Mouse (Mus musculus): ENCODE results near the gene Tecr.

- TF ChIP-seq POLR2A (IDR thresholded peaks at IDR 0.05; ENCODE audit: extremely low read depth, insufficient read depth, low read length) (no peak), CTCF (IDR thresholded peaks at IDR 0.05; ENCODE audit: low read depth, low read length) (no peak)
Measured at GRCm38 (mm10) chr8:83588886-83589285, 18.9 kb downstream of the Tecr start.
